Mouse (Mus musculus): ENCODE measurements around the gene Cic. TPM values are rescaled to one million over a fixed set of nuclear protein-coding genes. Genes with fewer than 3 reads are reported as not detected.

Gene Cic
- polyA plus RNA-seq, 1 experiment from 2014 or later = 21.4 TPM

DNA sequence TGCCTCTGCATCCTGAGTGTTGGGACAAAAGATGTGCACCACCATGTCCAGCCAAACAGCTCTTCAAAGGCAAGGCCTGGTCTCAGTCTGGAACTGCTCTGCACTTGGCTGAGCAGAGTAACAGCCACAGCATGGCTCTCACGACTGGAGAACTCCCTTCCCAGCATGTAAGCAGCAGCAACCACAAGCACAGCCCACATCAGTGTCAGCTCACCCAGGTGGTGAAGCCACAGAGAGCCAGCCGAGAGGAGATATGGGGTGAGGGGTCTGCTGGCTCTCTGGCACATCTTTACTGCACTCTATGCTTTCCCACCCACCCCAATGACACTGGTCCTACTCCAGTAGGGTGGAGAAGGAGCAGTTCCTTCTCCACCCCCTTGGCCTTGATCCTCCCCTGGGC is 34.4 kb upstream of the Cic start:
- Histone ChIP-seq H3K4me1 (peaks cover 20% of the 10 kb centered on the region), H3K4me3 (peak overlapping the region; percentile 22; the same call in 1 of the 2 replicates), H3K27ac (replicated peaks) (no peak overlapping the region), H3K9me3 (no peaks in the 10 kb centered on the region), H3K27me3 (replicated peaks; ENCODE audit: low read depth, poor library complexity, severe bottlenecking) (no peaks in the 10 kb centered on the region), H3K36me3 (replicated peaks) (peaks cover 77% of the 10 kb centered on the region)
- 87% methylated on average over 2 of the region's 2 CpGs for WGBS
- no peak for DNase-seq (ENCODE audit: low spot score)

DNA sequence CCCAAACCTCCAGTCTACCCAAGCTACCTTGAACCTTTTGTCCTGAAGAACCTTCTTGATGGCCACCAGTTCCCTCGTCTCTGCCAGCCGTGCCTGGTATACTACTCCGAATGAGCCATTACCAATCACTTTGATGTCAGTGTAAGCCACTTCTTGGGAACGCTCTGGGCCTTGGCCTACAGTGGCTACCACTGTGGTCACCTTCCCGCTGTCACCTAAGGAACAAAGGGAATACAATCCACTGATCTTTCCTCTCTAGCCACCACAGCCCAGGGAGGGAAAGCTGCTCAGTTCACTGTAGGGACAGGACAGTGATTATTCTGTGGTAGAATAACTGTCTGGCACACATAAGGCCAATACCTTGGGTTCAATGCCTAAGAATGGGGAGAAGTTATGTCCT is 32.0 kb upstream of the Cic start:
- Histone ChIP-seq H3K27ac (replicated peaks) (no peak overlapping the region), H3K9me3 (no peaks in the 10 kb centered on the region), H3K4me3 (peak overlapping the region; percentile 98; the same call in 1 of the 2 replicates), H3K36me3 (replicated peaks) (peaks cover 55% of the 10 kb centered on the region), H3K27me3 (replicated peaks; ENCODE audit: low read depth, poor library complexity, severe bottlenecking) (no peaks in the 10 kb centered on the region), H3K4me1 (peaks cover 37% of the 10 kb centered on the region)
- DNase-seq (ENCODE audit: low spot score) = no peak
- WGBS = 94% methylated on average over 5 of the region's 5 CpGs

DNA sequence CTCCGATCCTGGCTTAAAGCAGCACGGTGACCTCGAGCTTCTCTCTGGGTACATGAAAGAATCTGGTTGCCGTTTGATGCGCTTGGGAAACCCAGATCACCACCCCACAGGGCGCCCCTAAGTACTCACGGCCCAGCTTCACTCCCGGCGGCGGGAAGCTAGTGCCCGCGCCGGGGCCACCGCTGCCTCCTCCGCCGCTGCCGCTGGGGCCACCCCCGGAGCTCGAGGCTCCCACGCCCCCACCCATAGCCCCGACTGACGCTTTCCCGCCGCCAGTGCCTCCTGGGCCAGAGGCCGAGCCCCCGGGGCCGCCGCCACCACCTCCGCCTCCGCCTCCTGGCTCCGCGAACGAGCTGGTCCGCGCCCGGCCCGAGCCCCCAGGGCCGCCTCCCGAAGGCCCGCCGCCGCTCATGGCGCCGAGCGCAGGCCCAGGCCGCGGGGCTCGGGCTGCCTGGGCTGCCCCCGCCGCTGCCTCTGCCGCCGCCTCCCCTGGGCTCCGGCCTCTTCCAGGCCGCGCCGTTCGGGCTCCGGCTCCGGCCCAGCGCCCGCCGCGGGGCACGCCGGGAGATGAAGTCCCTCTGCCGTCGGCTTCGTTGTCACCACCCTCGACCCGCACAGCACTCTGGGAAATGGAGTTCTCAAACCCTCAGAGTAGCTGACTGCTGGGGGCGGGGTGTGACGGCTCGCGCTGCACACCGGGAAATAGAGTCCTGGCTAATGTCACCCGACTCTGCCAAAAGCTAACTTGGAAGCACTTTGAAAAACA is 30.1 kb upstream of the Cic start, which contains the start of gene Gsk3a:
Gene Gsk3a (minus strand): TSS at position 603 of the 766 bp plus-strand sequence.
- no peaks in the 10 kb centered on the region for H3K9me3 ChIP-seq
- peak within 1 kb of the TSS; percentile 98 for H3K4me3 ChIP-seq
- H3K4me1 ChIP-seq = peaks cover 42% of the 10 kb centered on the region
- H3K36me3 ChIP-seq (replicated peaks) = peaks cover 54% of the 10 kb centered on the region
- H3K27me3 ChIP-seq (replicated peaks; ENCODE audit: low read depth, poor library complexity, severe bottlenecking) = no peaks in the 10 kb centered on the region
- under 1% methylated on average over 76 of the region's 76 CpGs for WGBS
- H3K27ac ChIP-seq (replicated peaks) = peak within 1 kb of the TSS; percentile 97
- peak; percentile 95 for DNase-seq (ENCODE audit: low spot score)

DNA sequence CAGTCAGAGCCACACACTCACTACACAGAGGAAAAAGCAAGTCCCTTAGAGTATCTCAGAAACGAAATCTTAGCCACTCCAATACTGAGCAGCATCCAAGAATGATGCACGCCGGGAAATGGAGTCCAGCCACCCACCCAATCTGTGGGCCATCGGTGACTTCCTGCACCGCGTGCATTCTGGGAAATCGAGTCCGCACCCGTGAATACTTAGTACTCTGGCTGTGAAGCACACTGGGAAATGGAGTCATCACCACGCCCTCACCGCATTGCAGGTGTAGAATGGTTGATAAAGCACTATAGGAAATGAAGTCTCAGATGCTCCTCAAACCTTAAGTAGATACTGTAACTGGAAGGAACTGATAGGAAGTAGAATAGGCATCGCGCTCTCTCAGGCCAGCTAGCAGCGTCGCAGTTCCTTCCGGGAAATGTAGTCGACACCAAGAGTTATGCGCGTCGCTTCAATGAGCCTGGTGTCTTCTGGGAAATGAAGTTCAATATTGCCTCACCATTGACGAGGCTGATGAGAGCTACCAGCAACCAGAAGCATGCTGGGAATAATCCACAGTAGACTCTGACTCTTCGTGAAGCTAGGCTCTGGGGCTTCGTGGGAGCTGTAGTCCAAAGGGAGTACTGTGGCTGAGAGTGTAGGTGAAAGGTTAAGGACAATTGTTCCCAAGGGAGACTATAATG is 29.3 kb upstream of the Cic start:
- DNase-seq (ENCODE audit: low spot score) = peak; percentile 91
- H3K9me3 ChIP-seq = no peaks in the 10 kb centered on the region
- H3K27ac ChIP-seq (replicated peaks) = peak overlapping the region; percentile 97
- H3K36me3 ChIP-seq (replicated peaks) = peaks cover 54% of the 10 kb centered on the region
- H3K27me3 ChIP-seq (replicated peaks; ENCODE audit: low read depth, poor library complexity, severe bottlenecking) = no peaks in the 10 kb centered on the region
- H3K4me3 ChIP-seq = peak overlapping the region; percentile 98
- WGBS = under 1% methylated on average over 23 of the region's 23 CpGs
- peaks cover 42% of the 10 kb centered on the region for H3K4me1 ChIP-seq

DNA sequence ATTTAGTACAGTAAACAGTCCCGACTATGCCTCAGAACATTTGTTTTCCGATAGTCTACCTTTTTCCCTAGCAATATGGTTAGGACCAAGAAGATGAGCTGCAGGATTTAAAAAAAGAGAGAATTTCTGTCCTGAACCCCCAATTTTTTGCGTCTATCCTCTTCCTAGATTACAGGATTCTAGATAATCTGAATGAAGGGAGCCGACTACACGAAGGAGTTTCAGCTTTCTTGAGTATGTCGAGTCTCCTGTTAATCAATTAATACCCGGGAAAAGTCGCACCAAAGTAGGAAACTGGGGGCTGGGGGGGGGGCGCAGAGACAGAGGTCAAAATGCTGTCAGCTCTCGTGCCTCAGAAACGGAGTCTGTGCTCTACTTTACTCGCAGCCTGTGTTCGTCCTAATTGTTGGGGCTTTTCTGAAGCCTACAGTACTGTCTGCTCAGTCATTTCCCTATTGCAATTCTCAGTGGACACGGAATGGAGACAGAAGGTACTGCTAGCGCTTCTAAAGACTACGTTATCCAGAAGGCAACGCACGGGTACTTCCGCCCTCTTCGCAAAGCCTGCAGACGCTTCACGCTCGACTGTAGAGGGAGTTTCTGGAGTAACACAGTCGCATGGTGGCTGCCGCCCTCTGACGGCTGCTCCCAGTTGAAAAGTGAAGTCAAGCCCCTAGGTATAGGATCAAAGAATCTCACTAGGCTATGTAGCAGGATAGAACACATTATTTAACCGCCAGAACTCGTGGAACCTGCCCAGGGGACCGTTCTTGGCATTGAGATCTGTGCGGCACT is 28.5 kb upstream of the Cic start:
- 4% methylated on average over 30 of the region's 30 CpGs for whole genome bisulfite sequencing
- Histone ChIP-seq H3K4me3 (peak overlapping the region; percentile 98), H3K4me1 (peaks cover 47% of the 10 kb centered on the region), H3K36me3 (replicated peaks) (peaks cover 54% of the 10 kb centered on the region), H3K27ac (replicated peaks) (peak overlapping the region; percentile 97), H3K9me3 (no peaks in the 10 kb centered on the region), H3K27me3 (replicated peaks; ENCODE audit: low read depth, poor library complexity, severe bottlenecking) (no peaks in the 10 kb centered on the region)
- peak; percentile 84 for DNase-seq (ENCODE audit: low spot score)

DNA sequence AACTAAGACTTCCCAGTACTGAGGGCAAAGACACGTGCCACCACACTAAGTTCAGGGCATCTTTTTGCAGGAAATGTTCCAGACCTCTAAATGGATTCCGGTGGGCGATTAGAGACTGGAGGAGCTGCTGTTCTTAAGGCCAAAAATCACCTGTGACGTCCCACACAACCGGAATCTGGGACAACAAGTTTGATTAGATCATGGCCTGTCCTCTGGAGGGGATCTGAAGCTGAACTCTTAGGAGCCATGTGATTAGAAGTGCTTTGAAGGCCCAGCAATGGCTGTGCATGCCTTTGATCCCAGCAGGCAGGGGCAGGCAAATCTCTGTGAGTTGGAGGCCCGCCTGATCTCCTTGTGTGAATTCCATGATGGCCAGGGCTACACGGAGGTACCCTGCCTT is 26.9 kb upstream of the Cic start:
- H3K36me3 ChIP-seq (replicated peaks) = peaks cover 54% of the 10 kb centered on the region
- 71% methylated on average over 7 of the region's 7 CpGs for WGBS
- no peaks in the 10 kb centered on the region for H3K9me3 ChIP-seq

DNA sequence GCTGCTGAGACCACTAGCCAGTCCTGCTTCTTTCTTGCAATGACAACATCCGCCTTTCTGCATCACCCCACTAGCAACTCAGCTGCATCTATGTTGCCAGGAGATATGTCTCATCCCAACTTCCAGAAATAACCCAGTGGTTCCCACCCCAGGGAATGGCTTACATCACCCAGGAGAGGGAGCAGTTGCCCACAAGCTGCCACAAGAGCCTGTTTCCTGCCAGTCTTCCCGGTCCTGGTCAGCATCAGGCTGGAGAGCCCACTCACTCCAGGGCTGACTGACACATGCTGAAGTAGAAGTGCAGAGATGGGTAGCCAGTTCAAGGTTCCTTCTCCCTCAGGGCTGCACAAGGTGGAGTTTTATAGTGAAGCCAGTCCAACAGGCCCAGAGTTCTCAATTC is 26.4 kb upstream of the Cic start:
- no peak overlapping the region for H3K4me3 ChIP-seq
- no peak overlapping the region for H3K27ac ChIP-seq (replicated peaks)
- H3K27me3 ChIP-seq (replicated peaks; ENCODE audit: low read depth, poor library complexity, severe bottlenecking) = no peaks in the 10 kb centered on the region
- 37% methylated on average over 2 of the region's 2 CpGs for WGBS
- peaks cover 57% of the 10 kb centered on the region for H3K36me3 ChIP-seq (replicated peaks)
- H3K4me1 ChIP-seq = peaks cover 44% of the 10 kb centered on the region
- no peaks in the 10 kb centered on the region for H3K9me3 ChIP-seq
- peak; percentile 53 for DNase-seq (ENCODE audit: low spot score)

More for the DNA sequence above, 26.9 kb upstream of the Cic start:
- no peaks in the 10 kb centered on the region for H3K27me3 ChIP-seq (replicated peaks; ENCODE audit: low read depth, poor library complexity, severe bottlenecking)
- H3K4me1 ChIP-seq = peaks cover 44% of the 10 kb centered on the region
- H3K27ac ChIP-seq (replicated peaks) = no peak overlapping the region
- DNase-seq (ENCODE audit: low spot score) = no peak
- H3K4me3 ChIP-seq = no peak overlapping the region

DNA sequence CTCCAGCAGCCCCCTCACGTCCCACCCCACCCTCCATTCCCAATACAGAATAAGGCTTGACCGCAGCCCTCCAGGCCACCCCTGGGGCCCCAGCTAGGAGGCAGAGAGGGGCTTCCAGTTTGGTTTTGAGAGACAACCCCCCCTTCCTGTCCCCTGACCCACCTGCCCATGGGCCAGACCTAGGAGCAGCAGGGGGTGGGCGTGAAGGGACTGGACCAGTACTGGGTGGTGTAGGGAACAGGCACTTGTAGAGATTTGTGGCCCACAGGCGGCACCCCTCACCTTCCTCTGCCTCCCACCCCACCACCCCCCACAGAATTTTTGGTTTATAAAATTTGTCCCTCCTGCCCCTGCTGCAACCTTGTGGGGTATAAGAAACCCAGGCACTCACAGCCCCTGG is 24.1 kb upstream of the Cic start:
- Histone ChIP-seq H3K9me3 (no peaks in the 10 kb centered on the region), H3K4me1 (peaks cover 57% of the 10 kb centered on the region), H3K36me3 (replicated peaks) (peaks cover 75% of the 10 kb centered on the region), H3K27me3 (replicated peaks; ENCODE audit: low read depth, poor library complexity, severe bottlenecking) (no peaks in the 10 kb centered on the region), H3K27ac (replicated peaks) (no peak overlapping the region), H3K4me3 (peak overlapping the region; percentile 25; the same call in 1 of the 2 replicates)
- DNase-seq (ENCODE audit: low spot score) = no peak
- 93% methylated on average over 4 of the region's 4 CpGs for whole genome bisulfite sequencing

DNA sequence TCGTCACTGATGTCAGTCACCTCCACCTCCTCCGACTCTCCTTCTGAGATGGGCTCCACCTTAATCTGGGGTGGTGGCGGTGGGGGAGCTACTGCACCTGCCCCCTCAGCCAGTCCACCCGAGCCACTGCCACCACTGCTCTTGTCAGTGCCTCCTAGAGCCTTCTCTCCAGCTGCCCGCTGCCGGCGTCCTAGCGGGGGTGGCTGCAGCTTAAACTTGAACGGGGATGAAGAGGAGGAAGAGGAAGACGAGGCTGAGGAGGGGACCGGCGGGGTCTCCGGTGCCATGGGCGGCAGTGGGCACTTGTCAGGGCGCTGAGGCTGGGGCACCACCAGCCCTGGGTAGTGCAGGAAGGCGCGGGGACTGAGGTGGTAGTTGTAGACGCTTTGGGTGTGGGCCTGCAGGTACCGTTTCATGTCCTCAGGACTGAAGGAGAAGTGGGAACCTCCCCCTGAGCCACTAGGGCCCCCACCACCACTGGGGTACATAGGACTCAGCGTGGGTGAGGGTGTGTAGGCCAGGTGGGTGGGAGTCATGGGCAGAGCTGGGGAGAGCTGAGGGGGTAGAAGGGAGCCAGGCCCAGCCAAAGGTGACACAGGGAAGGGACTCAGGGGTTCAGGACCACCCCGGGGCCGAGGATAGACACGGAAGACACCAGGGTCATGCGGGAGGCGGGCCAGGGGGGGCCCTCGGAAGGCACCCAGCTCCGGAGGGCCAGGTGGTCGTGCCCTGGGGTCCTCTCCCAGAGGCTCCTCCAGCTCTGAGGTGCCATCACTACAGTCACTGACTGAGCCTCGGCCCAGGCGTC is 22.7 kb upstream of the Cic start:
- no peaks in the 10 kb centered on the region for H3K9me3 ChIP-seq
- WGBS = 91% methylated on average over 30 of the region's 30 CpGs
- H3K27ac ChIP-seq (replicated peaks) = no peak overlapping the region
- peaks cover 75% of the 10 kb centered on the region for H3K36me3 ChIP-seq (replicated peaks)
- H3K4me1 ChIP-seq = peaks cover 52% of the 10 kb centered on the region
- no peak for DNase-seq (ENCODE audit: low spot score)
- peak overlapping the region; percentile 16; the same call in 1 of the 2 replicates for H3K4me3 ChIP-seq
- H3K27me3 ChIP-seq (replicated peaks; ENCODE audit: low read depth, poor library complexity, severe bottlenecking) = no peaks in the 10 kb centered on the region

DNA sequence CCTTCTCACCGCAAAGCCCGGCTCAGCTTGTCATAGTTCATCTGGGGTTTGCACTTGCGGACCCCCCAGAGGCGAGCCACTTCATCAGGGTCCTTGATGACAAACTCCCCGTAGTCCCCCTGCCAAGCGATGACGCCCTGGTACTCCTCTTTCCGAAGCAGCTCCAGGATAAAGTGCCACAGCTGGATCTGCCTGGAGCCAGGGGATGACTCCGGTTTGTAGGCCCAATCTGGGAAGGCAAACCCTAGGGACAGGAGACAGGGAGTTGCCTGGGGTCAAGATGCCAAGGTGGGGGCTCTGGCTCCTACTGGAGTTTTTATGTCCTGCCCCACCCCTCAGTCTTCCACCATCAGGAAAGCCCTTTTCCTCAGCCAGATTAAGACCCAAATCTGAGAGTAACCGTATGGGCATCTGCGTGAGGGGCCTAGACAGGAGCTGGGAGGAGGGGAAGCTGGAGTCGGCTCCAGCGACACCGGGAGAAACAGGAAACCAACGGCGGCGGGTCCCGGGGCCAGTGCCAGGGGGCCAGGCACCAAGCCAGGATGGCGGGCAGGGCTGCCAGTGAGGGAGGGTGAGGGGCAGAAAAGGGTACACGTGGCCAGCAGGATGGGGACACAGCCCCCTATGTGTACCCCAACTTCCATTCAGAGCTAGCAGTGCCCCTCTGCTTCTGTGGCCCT is 21.3 kb upstream of the Cic start:
- Histone ChIP-seq H3K4me3 (peak overlapping the region; percentile 98), H3K4me1 (peaks cover 54% of the 10 kb centered on the region), H3K27me3 (replicated peaks; ENCODE audit: low read depth, poor library complexity, severe bottlenecking) (no peaks in the 10 kb centered on the region), H3K27ac (replicated peaks) (peak overlapping the region; percentile 97), H3K36me3 (replicated peaks) (peaks cover 65% of the 10 kb centered on the region), H3K9me3 (no peaks in the 10 kb centered on the region)
- DNase-seq (ENCODE audit: low spot score) = no peak
- 71% methylated on average over 20 of the region's 20 CpGs for WGBS

DNA sequence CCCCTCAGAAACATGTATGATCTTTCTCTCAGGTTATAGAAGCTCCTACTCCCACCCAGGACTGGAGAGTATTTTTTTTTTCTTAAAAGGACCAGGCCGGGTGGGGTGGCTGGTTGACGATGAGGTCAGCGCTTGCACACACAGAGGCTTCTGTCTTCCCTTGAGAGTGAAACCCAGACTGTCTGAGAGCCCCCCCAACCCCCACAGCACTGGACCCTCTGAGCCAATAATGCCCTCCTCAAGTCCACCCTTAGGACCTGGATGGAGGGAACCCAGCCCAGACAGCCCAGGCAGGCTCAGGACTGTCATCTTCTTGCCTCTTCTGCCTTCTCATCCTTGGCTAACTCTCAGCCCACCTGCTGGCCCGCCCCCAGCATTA is 20.8 kb upstream of the Cic start:
- H3K36me3 ChIP-seq (replicated peaks) = peaks cover 61% of the 10 kb centered on the region
- peak overlapping the region; percentile 98 for H3K4me3 ChIP-seq
- WGBS = 75% methylated on average over 4 of the region's 4 CpGs
- DNase-seq (ENCODE audit: low spot score) = no peak
- peak overlapping the region; percentile 97 for H3K27ac ChIP-seq (replicated peaks)
- H3K27me3 ChIP-seq (replicated peaks; ENCODE audit: low read depth, poor library complexity, severe bottlenecking) = no peaks in the 10 kb centered on the region
- H3K4me1 ChIP-seq = peaks cover 58% of the 10 kb centered on the region
- no peaks in the 10 kb centered on the region for H3K9me3 ChIP-seq

All from embryonic facial prominence, embryonic 10.5 days (tissue).